Mouse (Mus musculus) small intestine, adult 2 months (tissue): ENCODE results near the gene Klhdc2.

ENCODE experiments used
- CTCF ChIP-seq: fragments of 200-500 bp; IDR thresholded peaks from 2 replicates; pipeline ENCODE4 v1.5.1; 2012; ENCODE audit warnings: low read depth, mild to moderate bottlenecking, control low read depth, inconsistent platforms, low read length, moderate library complexity, mixed read lengths; ENCODE audit not compliant: insufficient replicate concordance, insufficient read length; ENCODE audit errors: extremely low read depth
- POLR2A ChIP-seq: fragments of 200-500 bp; IDR thresholded peaks from 2 replicates; pipeline ENCODE4 v1.6.1; 2012; ENCODE audit warnings: low read depth, mild to moderate bottlenecking, control low read depth, inconsistent platforms, low read length, moderate library complexity

- TF ChIP-seq CTCF = no peak
- TF ChIP-seq POLR2A = no peak
Measured at GRCm38 (mm10) chr12:69288699-69289098, 7.8 kb upstream of the Klhdc2 start.
